Mouse (Mus musculus): Measurements from ENCODE around the gene Zfyve26.

DNA sequence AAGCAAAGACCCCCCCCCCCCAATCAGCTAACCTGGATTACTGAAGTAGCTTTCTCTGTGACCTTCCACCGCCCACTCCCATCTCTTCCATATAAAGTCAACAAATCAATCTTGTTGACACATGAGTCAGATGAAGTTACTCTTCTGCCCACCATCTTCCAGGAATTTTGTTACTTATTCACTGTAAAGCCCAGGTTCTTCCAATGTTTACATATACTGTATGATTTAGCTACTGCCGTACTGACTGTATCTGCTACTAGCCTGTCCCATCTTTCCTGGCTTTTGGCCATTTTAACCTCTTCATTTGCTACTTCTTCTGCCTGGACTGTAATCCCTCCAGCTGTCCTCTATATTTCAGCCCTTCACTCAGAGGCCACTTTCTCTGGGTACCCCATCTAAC, 54.1 kb downstream of the Zfyve26 start:
- TF ChIP-seq CTCF (IDR thresholded peaks at IDR 0.05; ENCODE audit: borderline replicate concordance, insufficient read depth, low read length) (no peak), POLR2A (IDR thresholded peaks at IDR 0.05; ENCODE audit: low read depth, low read length) (no peak)

All from embryonic fibroblast, embryonic 13.5 days (primary cell).